Mouse (Mus musculus): ENCODE results near the gene Thap4.

DNA sequence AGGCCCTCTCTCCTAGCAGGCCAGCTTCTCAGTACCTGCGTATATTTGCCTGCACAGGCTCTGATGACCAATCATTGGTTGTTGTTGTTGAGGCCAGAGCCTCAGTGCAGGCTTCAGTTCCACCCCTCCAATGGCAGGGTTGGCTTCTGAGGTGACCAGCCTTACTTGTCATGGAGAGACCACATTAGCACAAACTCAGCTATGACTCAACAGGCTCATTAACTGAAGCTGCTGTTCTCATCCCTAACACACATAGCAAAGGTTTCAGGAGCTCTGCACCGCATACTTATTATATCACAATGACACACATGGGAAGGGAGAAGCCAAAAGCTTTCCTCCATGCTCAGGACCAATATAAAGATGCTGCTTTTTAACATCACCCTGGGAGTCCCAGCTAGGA lies 14.0 kb downstream of the Thap4 start:
- no peak for TF ChIP-seq POLR2A (IDR thresholded peaks at IDR 0.05; ENCODE audit: low read depth, low read length)
- no peak for TF ChIP-seq CTCF (IDR thresholded peaks at IDR 0.05; ENCODE audit: extremely low read depth, insufficient read depth, insufficient read length, insufficient replicate concordance)

Data from spleen, adult 2 months (tissue).